Mouse (Mus musculus): ENCODE results near the gene Mlxip.
A peak's percentile ranks its signal among the peaks of the same experiment; 100 is the strongest.

The Mlxip gene

DNA sequence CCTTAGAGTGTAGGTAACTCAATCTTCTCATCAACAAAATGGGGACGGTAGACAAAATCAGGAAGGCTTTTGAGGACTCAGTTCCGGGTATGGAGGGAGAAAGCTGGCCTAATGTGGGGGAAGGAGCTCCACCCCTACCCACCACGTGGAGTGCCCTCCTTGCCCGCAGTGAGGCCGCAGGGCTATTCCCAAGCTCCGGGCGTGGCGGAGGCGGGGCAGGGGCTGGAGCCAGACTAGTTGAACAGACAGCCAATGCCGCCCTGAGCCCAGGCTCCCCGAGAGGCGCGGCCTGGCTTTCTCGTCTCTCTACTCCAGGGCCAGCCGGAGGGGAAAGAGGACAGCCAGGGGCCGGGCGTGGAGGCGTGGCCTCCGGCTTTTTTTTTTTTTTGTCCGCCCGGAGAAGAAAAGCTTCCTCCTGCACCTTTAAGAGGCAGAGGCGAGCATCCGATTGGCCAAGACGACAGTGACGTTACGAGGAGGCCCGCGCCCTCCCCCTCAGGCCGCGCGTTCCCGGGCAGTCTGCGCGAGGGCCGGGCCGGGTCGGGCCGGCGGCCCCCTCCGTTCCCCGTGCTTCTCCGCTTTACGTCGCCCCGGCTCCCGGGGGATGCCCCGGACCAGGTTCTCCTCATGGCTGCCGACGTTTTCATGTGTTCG is at the start of gene Mlxip:
Gene Mlxip, plus strand, starts transcription at position 496 of the 654 bp plus-strand sequence.
- peak; percentile 97 for DNase-seq (ENCODE audit: low spot score)

DNA sequence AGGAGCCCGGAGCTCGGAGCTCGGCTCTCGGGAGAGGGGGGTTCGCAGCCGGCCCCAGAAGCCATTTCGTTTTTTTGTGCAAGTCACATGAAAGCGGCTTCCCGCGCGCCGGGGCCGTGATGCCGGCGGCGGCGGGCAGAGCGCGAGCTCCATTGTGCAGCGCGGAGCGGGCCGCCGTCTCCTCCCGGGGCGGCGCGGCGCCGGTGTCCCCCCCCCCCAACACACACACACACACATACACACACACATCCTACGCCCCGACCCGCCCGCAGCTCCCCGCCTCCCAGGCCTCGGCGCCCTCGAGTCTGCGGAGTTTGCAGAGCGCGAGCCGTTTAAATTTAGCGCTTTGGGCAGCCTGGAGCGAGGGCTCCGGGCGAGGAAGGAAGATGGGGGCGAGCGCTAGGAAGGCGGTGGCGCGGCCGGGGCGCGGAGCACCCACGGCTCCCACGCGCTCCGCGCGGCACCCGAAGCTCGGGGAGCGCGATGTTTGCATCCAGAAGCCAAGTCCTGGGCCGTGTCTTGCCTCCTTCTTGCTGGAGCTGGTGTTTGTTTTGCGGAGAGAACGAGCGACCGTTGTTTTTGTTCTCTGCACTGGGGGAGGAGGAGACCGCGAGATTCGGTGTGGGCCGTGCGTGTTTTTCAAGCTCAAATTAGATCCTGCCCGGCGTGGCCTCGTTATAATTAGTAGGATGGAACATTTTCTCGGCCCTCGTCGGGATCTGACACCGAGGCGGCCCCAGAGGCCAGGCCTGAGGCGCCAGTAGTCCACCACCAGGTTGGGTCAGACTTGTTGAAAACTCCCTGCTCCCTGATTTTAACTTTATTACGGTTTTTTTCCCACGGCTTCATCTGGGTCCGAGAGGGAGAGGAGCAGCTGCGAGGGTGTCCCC is 49.4 kb upstream of the Mlxip start:
- peak; percentile 38 for DNase-seq (ENCODE audit: low spot score)

DNA sequence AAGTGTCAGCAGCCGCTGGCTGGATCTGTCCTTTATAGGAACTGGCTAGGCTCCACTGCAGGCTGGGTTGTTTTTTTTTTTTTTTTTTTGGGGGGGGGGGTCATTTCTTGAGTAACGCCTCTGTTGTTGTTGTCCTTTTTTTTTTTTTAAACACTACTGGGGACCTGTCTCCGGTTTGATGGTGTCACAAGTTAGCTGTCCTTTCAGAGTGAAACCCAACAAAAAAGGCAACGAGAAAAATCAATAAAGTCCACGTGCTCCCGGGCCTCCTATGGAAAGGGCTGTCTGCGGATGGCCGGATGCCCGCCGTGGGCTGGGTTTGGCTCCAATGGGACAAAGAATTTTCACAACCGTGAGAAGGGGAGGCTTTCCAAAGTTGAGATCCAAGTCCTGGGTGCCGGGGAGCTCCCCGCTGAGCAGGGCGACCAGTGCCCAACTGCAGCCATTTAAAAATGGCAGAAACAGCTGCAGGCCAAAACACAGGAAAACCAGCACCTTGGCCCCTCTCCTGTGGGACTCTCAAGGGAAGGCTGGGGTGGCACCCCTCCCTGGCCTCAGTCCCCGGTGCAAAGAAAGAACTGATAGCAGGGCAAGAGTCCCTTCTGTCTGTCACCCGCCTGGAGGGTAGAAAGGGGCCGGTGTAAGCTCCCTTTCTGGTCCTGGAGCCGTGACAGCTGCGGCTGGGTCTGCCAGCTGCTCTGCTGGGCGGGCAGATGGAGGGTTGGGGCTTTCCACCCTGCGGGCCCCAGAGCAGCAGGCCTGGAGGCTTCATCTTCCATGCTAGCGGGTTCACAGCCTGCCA is 48.5 kb upstream of the Mlxip start:
- DNase-seq (ENCODE audit: low spot score) = peak; percentile 73

DNA sequence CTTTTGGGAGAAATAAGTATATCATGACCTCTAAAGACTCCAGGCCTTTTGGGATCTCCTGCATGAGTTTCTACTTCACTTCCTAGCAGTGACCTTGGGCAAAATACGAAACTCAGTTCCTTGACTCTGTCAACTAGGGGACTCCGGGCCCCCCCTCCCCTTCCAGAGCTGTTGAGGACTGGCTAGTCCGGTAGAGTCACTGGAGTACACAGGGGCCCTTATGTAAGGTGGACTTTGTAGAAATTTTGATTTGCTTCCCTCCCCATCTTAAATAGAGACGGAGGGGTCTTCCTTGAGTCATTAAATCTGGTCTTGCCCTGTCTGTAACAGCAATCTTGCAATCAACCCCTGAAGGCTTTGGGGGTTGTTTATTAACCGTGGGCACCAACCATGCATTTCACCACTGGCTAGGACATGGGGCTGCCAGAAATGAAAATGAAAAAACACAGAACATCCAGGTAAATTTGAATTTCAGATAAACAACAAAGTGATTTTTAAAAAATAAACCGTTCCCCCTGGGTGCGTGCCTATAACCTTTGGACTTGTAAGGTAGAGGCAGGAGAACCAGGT is 47.8 kb upstream of the Mlxip start:
- DNase-seq (ENCODE audit: low spot score) = peak; percentile 18

DNA sequence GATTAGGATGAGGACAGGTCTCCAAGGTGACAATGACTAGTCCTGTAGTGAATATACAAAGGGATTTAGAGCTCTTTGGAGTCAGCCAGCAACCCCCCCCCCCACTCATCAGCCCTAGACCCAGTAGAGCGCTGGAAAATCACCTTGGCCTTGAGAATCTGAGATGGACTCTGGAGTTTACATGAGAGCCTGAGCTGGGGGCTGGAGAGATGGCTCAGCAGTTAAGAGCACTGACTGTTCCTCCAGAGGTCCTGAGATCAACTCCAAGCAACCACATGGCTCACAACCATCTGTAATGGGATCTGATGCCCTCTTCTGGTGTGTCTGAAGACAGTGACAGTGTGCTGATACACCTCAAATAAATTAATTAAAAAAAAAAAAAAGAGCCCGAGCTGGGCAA is 46.6 kb upstream of the Mlxip start:
- no peak for DNase-seq (ENCODE audit: low spot score)

DNA sequence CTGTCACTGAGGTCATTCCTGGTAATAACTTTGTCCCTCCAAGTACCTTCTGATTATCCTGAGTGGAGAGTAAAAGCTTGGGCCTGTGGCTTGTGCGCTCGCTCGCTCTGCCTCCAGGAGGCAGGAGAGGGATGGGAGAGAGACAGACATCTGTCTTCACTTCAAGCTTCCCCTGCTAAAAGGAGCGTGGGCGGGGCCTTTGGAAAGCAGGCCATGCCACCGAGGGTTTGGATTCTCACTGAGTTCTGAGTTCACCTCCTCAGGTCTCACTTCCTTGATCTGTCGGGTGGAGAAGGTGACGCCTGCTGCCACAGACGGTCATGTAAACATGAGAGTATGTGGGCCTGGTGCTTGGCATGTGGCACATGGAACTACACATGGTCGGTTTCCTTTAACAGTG is 44.2 kb upstream of the Mlxip start:
- DNase-seq (ENCODE audit: low spot score) = peak; percentile 18

DNA sequence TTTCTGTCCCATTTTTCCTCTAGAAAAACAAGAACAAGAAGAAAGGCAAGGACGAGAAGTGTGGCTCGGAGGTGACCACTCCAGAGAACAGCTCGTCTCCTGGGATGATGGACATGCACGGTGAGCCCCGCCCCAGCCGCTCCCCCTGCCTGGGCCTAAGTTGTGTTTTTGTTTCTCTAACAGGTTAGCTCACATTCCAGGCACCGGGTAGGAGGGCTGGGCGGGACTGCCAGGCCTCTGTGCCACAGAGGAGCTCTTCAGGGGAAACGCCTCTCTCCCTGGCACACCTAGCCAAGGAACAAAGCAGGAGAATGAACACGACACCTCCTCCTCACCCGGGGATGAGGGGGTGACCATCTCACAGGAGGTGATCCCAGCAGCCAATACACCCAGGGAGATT is 38.7 kb upstream of the Mlxip start:
- peak; percentile 83 for DNase-seq (ENCODE audit: low spot score)

DNA sequence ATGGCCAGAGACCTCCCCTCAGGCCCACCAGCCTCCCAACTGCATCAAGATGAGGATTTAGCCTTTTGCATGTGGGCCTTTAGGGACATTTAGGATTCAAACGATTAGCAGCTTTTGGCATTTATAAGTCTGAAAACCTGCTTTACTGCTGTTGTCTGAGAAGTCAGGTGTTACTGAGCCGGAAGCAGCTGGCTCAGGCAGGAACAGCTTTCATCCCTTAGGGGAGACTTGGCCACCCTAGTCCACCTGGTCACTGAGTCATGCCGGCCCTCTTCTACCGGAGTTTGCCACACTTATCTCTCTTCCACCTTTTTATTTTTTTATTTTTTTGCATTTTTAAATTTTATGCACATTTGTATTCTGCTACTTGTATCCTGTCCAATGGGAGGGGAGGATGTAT is 37.3 kb upstream of the Mlxip start:
- DNase-seq (ENCODE audit: low spot score) = no peak

DNA sequence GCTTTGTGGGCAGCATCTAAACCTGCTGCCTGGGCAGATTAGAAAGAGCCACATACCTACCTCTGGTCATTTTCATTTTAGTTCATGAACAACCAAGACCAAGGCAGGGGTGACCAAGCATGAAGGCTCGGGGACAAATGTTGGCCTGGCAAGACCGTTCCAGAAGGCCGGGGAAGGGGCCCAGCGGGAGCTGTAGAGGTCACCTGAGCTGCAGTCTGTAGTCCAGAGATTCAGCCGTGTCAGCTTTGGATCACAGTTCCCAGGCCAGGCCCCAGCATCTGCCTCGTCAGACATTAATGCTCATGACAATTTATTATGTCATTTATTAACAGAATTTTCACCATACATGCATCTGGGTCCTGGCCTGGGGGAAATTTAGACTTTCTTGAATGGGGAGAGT is 35.2 kb upstream of the Mlxip start:
- DNase-seq (ENCODE audit: low spot score) = no peak

DNA sequence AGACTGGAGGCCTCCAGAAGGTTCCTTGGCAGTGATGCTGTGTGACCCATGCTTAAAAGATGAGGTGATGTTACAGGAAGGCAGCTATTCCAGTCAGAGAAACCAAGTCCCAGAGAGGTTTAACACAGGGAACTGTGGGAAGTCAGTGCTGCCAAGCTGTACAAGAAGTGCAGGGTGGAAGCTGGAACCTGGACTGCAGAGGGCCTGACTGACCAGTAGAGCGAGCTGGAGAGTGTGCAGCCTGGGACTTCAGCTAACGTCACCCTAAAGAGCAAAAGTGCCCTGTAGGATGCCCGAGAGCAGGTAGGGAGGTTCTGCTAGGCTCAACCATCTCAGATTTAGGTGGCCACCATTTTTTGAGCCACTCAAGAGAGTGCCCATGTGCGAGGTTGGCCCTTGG is 31.7 kb upstream of the Mlxip start:
- DNase-seq (ENCODE audit: low spot score) = no peak

DNA sequence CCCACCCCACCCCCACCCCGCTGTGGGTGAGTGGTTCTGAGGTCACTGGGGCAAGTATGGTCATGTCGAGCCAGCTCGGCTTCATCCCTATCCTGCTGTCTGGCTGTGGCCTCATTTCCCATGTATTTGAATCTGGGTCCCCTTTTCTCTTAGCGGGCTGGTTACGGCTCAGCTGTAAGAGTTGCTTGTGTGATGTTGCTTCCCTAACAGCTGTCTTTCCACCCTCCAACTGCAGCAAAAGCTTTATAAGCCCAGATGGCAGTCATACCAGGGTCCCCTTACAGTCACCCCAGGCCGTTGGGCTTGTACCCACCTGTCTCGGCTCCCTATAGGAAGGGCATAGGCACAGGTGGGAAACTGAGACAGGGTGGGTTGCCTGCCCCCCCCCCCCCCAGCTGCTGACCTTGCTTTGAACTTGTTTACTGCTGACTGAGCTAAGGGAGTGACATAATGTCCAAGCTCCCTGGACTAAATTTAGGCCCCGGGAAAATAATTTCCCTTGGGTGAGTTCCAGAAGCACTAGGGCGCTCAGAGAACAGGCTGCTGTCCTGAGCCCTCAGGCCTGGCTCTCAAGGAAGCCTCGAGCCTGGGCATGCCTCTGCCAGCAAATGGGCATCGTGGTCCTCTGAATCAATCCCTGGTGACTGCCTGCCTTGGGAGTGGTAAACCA is 30.2 kb upstream of the Mlxip start:
- peak; percentile 81 for DNase-seq (ENCODE audit: low spot score)

DNA sequence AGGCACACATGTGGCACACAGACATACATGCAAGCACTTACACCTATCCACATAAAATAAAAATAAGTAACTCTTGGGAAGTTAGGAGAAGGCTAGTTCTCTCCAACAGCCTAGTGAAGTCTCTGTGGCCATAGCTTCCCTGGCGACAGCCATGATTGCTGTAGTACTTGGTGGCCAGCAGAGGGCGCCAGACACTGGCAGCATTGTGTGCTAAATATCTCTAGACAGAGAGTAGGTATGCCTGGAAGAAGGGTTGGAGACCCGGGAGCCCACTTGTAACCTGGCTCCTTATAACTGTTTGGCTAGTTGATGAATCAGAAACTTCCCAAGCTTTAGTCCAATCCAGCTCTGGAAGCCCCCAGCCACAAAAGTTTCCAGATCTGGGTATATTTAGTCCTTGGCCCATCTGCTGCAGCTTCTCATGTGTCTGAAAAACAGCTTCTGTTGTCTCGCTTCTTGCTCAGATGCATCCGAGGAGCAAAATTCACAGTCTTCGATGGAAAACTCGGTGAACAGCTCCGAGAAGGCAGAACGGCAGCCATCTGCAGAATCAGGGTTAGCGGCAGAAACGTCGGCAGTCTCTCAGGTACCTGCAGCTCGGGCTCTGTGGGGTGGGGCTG is 25.6 kb upstream of the Mlxip start:
- no peak for DNase-seq (ENCODE audit: low spot score)

DNA sequence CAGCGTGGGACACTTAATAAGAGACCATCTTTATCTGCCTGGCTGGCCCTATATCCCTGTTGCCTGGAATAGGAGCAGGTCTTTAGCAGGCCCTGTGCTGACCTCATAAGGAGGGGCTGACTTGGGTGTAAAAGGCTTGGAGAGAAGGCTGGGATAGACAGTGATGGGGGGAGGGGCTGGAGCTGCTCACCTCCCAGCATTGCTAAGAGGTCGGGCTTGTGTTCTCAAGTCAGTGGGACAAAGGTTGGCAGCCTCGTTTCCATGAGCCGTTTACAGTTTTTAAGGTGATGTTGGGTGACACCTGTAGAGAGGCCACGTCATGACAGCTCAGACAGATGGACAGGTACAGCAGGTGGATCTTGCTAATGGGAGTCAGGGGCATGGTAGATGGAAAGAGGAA is 24.5 kb upstream of the Mlxip start:
- no peak for DNase-seq (ENCODE audit: low spot score)

DNA sequence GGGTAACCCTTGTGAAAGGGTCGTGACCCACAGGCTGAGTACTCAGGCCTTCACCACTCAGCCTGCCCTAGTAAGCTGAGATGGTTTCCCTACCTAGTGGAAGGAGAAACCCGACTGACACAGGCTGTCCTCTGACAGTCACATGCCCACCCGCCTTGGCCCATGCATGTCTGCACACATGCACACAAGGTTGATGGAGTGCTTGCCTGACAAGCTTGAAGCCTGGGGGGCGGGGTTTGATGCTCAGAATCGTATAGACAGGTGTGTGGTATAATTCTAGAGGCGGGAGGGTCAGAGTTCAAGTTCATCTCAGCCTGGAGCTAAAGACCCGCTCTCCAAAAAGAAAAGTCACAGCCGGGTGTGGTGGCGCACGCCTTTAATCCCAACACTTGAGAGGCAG is 19.3 kb upstream of the Mlxip start:
- no peak for DNase-seq (ENCODE audit: low spot score)

DNA sequence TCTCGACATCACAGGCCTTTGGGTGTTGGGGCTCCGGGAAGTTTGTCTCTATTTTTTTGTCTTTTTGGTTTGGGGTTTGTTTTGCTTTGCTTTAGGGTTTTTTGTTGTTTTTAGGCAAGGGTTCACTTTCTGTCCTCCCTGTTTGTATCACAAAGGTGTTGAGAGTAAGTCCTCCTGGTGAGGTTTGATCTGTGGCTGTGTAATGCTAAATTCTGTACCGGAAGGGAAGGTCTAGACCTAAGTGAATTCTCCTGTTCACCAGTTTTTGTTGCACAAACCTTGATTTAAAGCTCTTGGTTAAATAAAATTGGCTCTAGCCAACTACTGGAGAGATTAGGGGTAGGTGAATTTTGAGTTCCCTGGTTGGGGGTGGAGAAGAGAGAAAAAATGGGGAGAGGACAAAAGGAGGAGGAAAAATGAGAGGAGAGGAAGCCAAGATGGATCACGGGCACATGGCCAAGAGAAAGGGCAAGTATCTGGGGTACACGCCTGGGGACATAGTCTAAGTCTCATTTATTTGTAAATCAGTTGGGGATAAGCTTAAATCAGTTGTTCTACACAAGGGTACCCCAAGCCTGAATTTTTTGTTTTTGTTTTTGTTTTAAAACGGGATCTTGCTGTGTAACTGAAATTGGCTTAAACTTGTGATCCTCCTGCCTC is 18.7 kb upstream of the Mlxip start:
- DNase-seq (ENCODE audit: low spot score) = no peak

DNA sequence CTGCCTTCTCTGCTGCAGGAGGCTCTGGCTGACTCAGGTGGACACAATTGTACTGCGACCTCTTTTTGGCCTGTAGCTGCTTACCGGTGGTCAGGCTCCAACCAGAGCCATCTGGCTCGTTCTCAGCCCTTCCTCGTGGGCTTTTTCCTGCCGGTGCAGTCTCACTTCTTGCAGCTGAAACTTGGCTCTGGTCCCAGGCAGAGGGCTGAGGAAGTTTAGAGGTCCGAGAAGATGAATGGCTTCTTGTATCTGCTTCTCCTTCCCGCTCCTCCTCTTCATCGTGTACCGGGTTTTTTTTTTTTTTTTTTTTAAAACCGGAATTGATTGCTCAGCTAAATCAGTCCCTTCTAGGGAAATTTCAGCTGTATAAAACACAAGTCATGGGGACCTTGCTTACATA is 18.0 kb upstream of the Mlxip start:
- peak; percentile 74 for DNase-seq (ENCODE audit: low spot score)

DNA sequence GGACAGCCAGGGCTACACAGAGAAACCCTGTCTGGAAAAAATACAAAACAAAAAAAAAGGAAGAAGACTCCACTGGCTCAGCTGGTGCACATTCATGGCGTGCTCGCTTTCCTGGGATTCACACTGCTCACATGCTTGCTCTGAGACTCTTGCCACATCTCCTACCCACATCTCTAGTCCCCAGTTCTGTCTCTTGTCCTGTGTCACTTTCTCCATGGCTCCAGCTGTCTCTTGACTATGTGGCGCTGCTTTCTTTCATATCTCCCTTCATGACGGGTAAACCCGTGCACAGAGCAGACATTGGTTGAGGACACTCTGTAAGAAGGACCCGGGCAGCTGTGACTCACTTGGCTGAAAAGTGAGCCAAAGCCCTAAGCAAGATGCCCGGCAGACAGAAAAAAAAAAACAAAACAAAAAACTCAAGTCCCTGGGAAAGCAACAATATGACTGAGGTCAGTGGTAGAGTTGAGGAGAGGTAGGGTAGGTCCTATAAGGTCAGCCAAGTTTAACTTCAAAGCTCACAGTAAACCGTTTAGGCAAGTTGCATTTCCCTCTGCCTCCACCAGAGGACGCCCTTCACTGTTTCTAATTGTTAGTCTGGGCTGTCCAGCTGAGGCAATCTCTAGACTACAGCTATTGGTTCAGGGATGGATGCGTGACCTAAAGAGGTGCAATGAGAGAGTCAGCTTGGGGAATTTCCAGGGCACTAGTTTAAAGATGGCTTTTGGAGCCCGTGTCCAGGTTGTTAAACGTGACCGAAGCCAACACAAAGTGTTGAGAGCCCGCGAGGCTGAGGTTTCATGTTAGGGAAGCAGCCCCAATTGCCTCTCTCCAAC is 17.3 kb upstream of the Mlxip start:
- DNase-seq (ENCODE audit: low spot score) = peak; percentile 88

DNA sequence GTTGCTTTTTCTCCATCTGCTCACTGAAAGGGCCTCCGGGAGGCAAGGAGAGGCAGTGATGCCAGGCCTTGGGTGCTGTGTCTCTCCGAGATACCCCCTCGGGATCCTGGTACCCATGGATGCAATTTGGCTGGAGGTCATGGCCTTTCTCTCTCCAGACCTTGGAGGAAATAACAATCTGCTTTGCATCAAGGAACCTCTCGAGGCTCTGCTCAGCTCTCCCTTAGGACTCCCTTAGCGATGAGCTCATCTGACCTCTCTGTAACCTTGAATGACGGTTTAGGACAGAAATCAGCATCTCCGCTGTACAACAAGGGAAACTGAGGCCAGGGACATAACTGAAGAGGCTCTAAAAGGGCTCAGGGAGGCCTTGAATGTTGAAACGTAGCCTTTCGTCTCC is 15.9 kb upstream of the Mlxip start:
- no peak for DNase-seq (ENCODE audit: low spot score)

DNA sequence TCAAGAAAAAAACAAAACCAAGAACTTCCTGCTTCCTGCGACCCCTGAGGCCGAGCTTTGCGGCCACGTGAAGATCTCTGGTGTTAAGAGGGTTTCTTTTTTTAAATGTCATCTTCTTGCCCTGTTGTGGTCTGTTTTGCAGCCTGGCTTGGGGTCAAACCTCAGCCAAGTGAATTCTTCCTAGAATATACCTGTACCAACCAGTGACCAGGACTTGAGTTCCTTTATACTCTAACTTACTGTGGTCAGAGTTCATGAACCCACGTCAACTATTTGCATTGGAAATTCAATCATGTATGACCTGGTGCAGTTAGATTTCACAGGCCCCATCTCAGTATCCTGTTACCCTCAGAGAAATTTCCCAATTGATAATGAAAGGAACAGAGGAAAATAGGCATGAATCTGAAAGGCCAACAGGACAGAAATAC is 15.1 kb upstream of the Mlxip start:
- DNase-seq (ENCODE audit: low spot score) = no peak

DNA sequence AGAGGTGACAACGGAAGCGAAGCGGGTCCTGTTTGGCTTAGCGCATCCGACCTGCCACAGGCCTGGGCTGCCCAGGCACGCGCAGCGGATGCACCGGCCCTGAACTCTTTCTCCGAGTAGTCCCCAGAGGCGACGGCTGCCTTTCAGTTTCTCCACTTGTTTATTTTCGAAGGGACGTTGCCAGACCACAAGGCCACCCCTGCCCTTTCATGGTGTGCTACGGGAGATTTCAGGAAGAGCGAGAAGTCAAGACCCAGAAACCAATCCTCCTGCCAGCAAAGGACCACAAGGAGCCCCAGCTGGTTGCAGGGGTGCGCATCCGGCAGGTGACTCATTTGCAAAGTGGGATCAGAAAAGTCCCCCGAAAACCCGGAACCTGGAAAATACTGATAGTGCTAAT is 12.6 kb upstream of the Mlxip start:
- no peak for DNase-seq (ENCODE audit: low spot score)
